Mouse (Mus musculus) neural tube, embryonic 12.5 days (tissue): ENCODE results near the gene Etv6. TPM values are rescaled to one million over a fixed set of nuclear protein-coding genes. Genes with fewer than 3 reads are reported as not detected.

Experiments
- ATAC-seq: fragments of 200-750 bp; cut with Nextera tagmentation; 2 replicates; pipeline ENCODE4 v1.8.0; 2017; ENCODE audit warnings: low read depth, mild to moderate bottlenecking, moderate TSS enrichment, moderate library complexity; ENCODE audit not compliant: low FRiP score
- H3K27ac ChIP-seq: fragments of 300-500 bp; sonication (generic); 2 replicates; pipeline ENCODE4 v1.5.1; 2016
- H3K27me3 ChIP-seq: fragments of 300-500 bp; sonication (generic); replicated peaks from 2 replicates; pipeline ENCODE4 v1.6.1; 2016; ENCODE audit warnings: mild to moderate bottlenecking
- H3K36me3 ChIP-seq: fragments of 300-500 bp; sonication (generic); 2 replicates; pipeline ENCODE4 v1.6.1; 2016; ENCODE audit warnings: mild to moderate bottlenecking
- H3K4me1 ChIP-seq: fragments of 300-500 bp; sonication (generic); 2 replicates; pipeline ENCODE4 v1.6.1; 2016
- H3K4me2 ChIP-seq: fragments of 300-500 bp; sonication (generic); replicated peaks from 2 replicates; pipeline ENCODE4 v1.6.1; 2016; ENCODE audit warnings: mild to moderate bottlenecking
- H3K4me3 ChIP-seq: fragments of 300-500 bp; sonication (generic); 2 replicates; pipeline ENCODE4 v1.5.1; 2016
- H3K9ac ChIP-seq: fragments of 300-500 bp; sonication (generic); 2 replicates; pipeline ENCODE4 v1.6.1; 2016; ENCODE audit warnings: mild to moderate bottlenecking
- H3K9me3 ChIP-seq: fragments of 300-500 bp; sonication (generic); 2 replicates; pipeline ENCODE4 v1.6.1; 2016; ENCODE audit warnings: mild to moderate bottlenecking
- WGBS: fragments of 180-500 bp; shearing (Covaris S2); methylation state at CpG from one replicate; pipeline ENCODE4 v1.1.7; 2016; 5-methylcytosine and 5-hydroxymethylcytosine counted together
- polyA plus RNA-seq: library from polyadenylated mRNA; unstranded; fragments of >200 nt; fragmentation: Nextera tagmentation; extraction: Ambion mirVana; gene quantifications from 2 replicates; pipeline ENCODE4 v1.2.1, GENCODE M21; 2016

The Etv6 gene
- polyA plus RNA-seq, 1 experiment from 2014 or later, result 10.9 TPM

GRCm38 (mm10) chr6:134060811-134061210, 25.3 kb downstream of the Etv6 start:
- no peak overlapping the region for H3K4me3 ChIP-seq
- no peak overlapping the region for H3K9ac ChIP-seq
- no peaks in the 10 kb centered on the region for H3K9me3 ChIP-seq
- H3K27me3 ChIP-seq, result no peaks in the 10 kb centered on the region
- ATAC-seq, result no peak
- H3K4me2 ChIP-seq, result no peak overlapping the region
- no peaks in the 10 kb centered on the region for H3K36me3 ChIP-seq
- WGBS, result 81% methylated on average over 12 of the region's 12 CpGs
- H3K27ac ChIP-seq, result no peak overlapping the region
- H3K4me1 ChIP-seq, result peaks cover 28% of the 10 kb centered on the region

GRCm38 (mm10) chr6:134065018-134065725, 29.7 kb downstream of the Etv6 start:
- no peak overlapping the region for H3K27ac ChIP-seq
- ATAC-seq, result no peak
- H3K4me1 ChIP-seq, result peaks cover 7% of the 10 kb centered on the region
- WGBS, result 91% methylated on average over 11 of the region's 11 CpGs
- H3K4me3 ChIP-seq, result no peak overlapping the region
- H3K36me3 ChIP-seq, result no peaks in the 10 kb centered on the region
- H3K4me2 ChIP-seq, result no peak overlapping the region
- H3K9ac ChIP-seq, result no peak overlapping the region
- no peaks in the 10 kb centered on the region for H3K9me3 ChIP-seq
- H3K27me3 ChIP-seq, result no peaks in the 10 kb centered on the region

- Histone ChIP-seq H3K9me3 (no peaks in the 10 kb centered on the region), H3K27ac (no peak overlapping the region), H3K27me3 (no peaks in the 10 kb centered on the region), H3K4me1 (no peaks in the 10 kb centered on the region; the same call in 1 of the 2 replicates), H3K4me2 (no peak overlapping the region), H3K9ac (no peak overlapping the region), H3K4me3 (no peak overlapping the region), H3K36me3 (no peaks in the 10 kb centered on the region)
- ATAC-seq, result no peak
- 76% methylated on average over 6 of the region's 6 CpGs for WGBS
These were observed 30.6 kb downstream of the Etv6 start for GRCm38 (mm10) chr6:134066112-134066511.

- Histone ChIP-seq H3K4me1 (no peaks in the 10 kb centered on the region; the same call in 1 of the 2 replicates), H3K4me3 (no peak overlapping the region), H3K27me3 (no peaks in the 10 kb centered on the region), H3K4me2 (no peak overlapping the region), H3K27ac (no peak overlapping the region), H3K9ac (no peak overlapping the region), H3K9me3 (no peaks in the 10 kb centered on the region), H3K36me3 (no peaks in the 10 kb centered on the region)
- 96% methylated on average over 4 of the region's 4 CpGs for WGBS
- ATAC-seq, result no peak
These were observed 31.5 kb downstream of the Etv6 start for GRCm38 (mm10) chr6:134066996-134067395.

- Histone ChIP-seq H3K27ac (no peak overlapping the region), H3K9ac (no peak overlapping the region), H3K27me3 (no peaks in the 10 kb centered on the region), H3K4me1 (no peaks in the 10 kb centered on the region; the same call in 1 of the 2 replicates), H3K36me3 (no peaks in the 10 kb centered on the region), H3K9me3 (no peaks in the 10 kb centered on the region), H3K4me3 (no peak overlapping the region), H3K4me2 (no peak overlapping the region)
- WGBS, result 94% methylated on average over 8 of the region's 8 CpGs
- ATAC-seq, result no peak
These were observed 32.0 kb downstream of the Etv6 start for GRCm38 (mm10) chr6:134067536-134067935.

GRCm38 (mm10) chr6:134072439-134072838, 36.9 kb downstream of the Etv6 start:
- Histone ChIP-seq H3K9me3 (no peaks in the 10 kb centered on the region), H3K27ac (no peak overlapping the region), H3K4me2 (no peak overlapping the region), H3K4me3 (no peak overlapping the region), H3K27me3 (no peaks in the 10 kb centered on the region), H3K4me1 (no peaks in the 10 kb centered on the region), H3K36me3 (peaks cover 4% of the 10 kb centered on the region; the same call in 1 of the 2 replicates), H3K9ac (no peak overlapping the region)
- 91% methylated on average over 7 of the region's 7 CpGs for WGBS
- ATAC-seq, result no peak

GRCm38 (mm10) chr6:134072906-134073305, 37.4 kb downstream of the Etv6 start:
- ATAC-seq, result no peak
- H3K4me2 ChIP-seq, result no peak overlapping the region
- H3K27me3 ChIP-seq, result no peaks in the 10 kb centered on the region
- no peaks in the 10 kb centered on the region for H3K9me3 ChIP-seq
- no peaks in the 10 kb centered on the region for H3K4me1 ChIP-seq
- H3K9ac ChIP-seq, result no peak overlapping the region
- no peak overlapping the region for H3K4me3 ChIP-seq
- peaks cover 4% of the 10 kb centered on the region; the same call in 1 of the 2 replicates for H3K36me3 ChIP-seq
- no peak overlapping the region for H3K27ac ChIP-seq
- WGBS, result 93% methylated on average over 6 of the region's 6 CpGs

- 85% methylated on average over 1 of the region's 1 CpGs for WGBS
- Histone ChIP-seq H3K9me3 (no peaks in the 10 kb centered on the region), H3K36me3 (peaks cover 4% of the 10 kb centered on the region; the same call in 1 of the 2 replicates), H3K27ac (no peak overlapping the region), H3K27me3 (no peaks in the 10 kb centered on the region), H3K9ac (no peak overlapping the region), H3K4me2 (no peak overlapping the region), H3K4me3 (no peak overlapping the region), H3K4me1 (no peaks in the 10 kb centered on the region; the same call in 1 of the 2 replicates)
- ATAC-seq, result no peak
These were observed 38.9 kb downstream of the Etv6 start for GRCm38 (mm10) chr6:134074353-134074752.

- WGBS, result 90% methylated on average over 6 of the region's 6 CpGs
- H3K4me2 ChIP-seq, result no peak overlapping the region
These were observed 39.5 kb downstream of the Etv6 start for GRCm38 (mm10) chr6:134075031-134075430.

GRCm38 (mm10) chr6:134078016-134078415, 42.5 kb downstream of the Etv6 start:
- H3K9me3 ChIP-seq, result no peaks in the 10 kb centered on the region
- H3K4me1 ChIP-seq, result no peaks in the 10 kb centered on the region; the same call in 1 of the 2 replicates
- ATAC-seq, result no peak
- H3K27ac ChIP-seq, result no peak overlapping the region
- no peak overlapping the region for H3K4me3 ChIP-seq
- no peaks in the 10 kb centered on the region for H3K27me3 ChIP-seq
- WGBS, result 89% methylated on average over 6 of the region's 6 CpGs
- peaks cover 7% of the 10 kb centered on the region; the same call in 1 of the 2 replicates for H3K36me3 ChIP-seq
- no peak overlapping the region for H3K4me2 ChIP-seq
- no peak overlapping the region for H3K9ac ChIP-seq

More at GRCm38 (mm10) chr6:134075031-134075430, 39.5 kb downstream of the Etv6 start:
- H3K9me3 ChIP-seq, result no peaks in the 10 kb centered on the region
- H3K27me3 ChIP-seq, result no peaks in the 10 kb centered on the region
- peaks cover 4% of the 10 kb centered on the region; the same call in 1 of the 2 replicates for H3K36me3 ChIP-seq
- H3K9ac ChIP-seq, result no peak overlapping the region
- H3K4me1 ChIP-seq, result no peaks in the 10 kb centered on the region; the same call in 1 of the 2 replicates
- H3K4me3 ChIP-seq, result no peak overlapping the region
- no peak for ATAC-seq
- H3K27ac ChIP-seq, result no peak overlapping the region

- H3K27ac ChIP-seq, result no peak overlapping the region
- H3K4me2 ChIP-seq, result no peak overlapping the region
- H3K27me3 ChIP-seq, result no peaks in the 10 kb centered on the region
- peaks cover 3% of the 10 kb centered on the region; the same call in 1 of the 2 replicates for H3K36me3 ChIP-seq
- no peak overlapping the region for H3K9ac ChIP-seq
- H3K9me3 ChIP-seq, result no peaks in the 10 kb centered on the region
- 77% methylated on average over 9 of the region's 9 CpGs for WGBS
- no peaks in the 10 kb centered on the region; the same call in 1 of the 2 replicates for H3K4me1 ChIP-seq
- no peak for ATAC-seq
- H3K4me3 ChIP-seq, result no peak overlapping the region
These were observed 43.6 kb downstream of the Etv6 start for GRCm38 (mm10) chr6:134079112-134079511.

GRCm38 (mm10) chr6:134079563-134079962, 44.1 kb downstream of the Etv6 start:
- Histone ChIP-seq H3K27ac (no peak overlapping the region), H3K4me3 (no peak overlapping the region), H3K27me3 (no peaks in the 10 kb centered on the region), H3K4me2 (no peak overlapping the region), H3K4me1 (no peaks in the 10 kb centered on the region; the same call in 1 of the 2 replicates), H3K9me3 (no peaks in the 10 kb centered on the region), H3K9ac (no peak overlapping the region), H3K36me3 (peaks cover 3% of the 10 kb centered on the region; the same call in 1 of the 2 replicates)
- ATAC-seq, result no peak
- WGBS, result 96% methylated on average over 2 of the region's 2 CpGs
